Mouse (Mus musculus) lung, postnatal 0 days (tissue): ENCODE measurements around the gene Ercc6l2. TPM values are rescaled to one million over a fixed set of nuclear protein-coding genes. Genes with fewer than 3 reads are reported as not detected.

Source experiments
- ATAC-seq: fragments of 200-750 bp; cut with Nextera tagmentation; 2 replicates; pipeline ENCODE4 v1.8.0; 2017; ENCODE audit warnings: moderate library complexity
- DNase-seq: peaks from one replicate; pipeline ENCODE4 v3.0.0-alpha.2; 2016; ENCODE audit warnings: low spot score
- H3K27ac ChIP-seq: fragments of 300-500 bp; sonication (generic); 2 replicates; pipeline ENCODE4 v1.5.1; 2014; ENCODE audit warnings: antibody characterized with exemption, mild to moderate bottlenecking, low read length, mixed read lengths
- H3K27me3 ChIP-seq: fragments of 300-500 bp; sonication (generic); replicated peaks from 2 replicates; pipeline ENCODE4 v1.6.1; 2014; ENCODE audit warnings: low read length, mixed read lengths; ENCODE audit not compliant: insufficient read depth
- H3K36me3 ChIP-seq: fragments of 300-500 bp; sonication (generic); 2 replicates; pipeline ENCODE4 v1.6.1; 2014; ENCODE audit warnings: low read length, mixed read lengths; ENCODE audit not compliant: insufficient read depth
- H3K4me1 ChIP-seq: fragments of 300-500 bp; sonication (generic); 2 replicates; pipeline ENCODE4 v1.6.1; 2014; ENCODE audit warnings: antibody characterized with exemption, low read depth, low read length, mixed read lengths; ENCODE audit not compliant: insufficient read depth
- H3K4me2 ChIP-seq: fragments of 300-500 bp; sonication (generic); replicated peaks from 2 replicates; pipeline ENCODE4 v1.6.1; 2014; ENCODE audit warnings: low read depth, mild to moderate bottlenecking, low read length, moderate library complexity, mixed read lengths
- H3K4me3 ChIP-seq: fragments of 300-500 bp; sonication (generic); 2 replicates; pipeline ENCODE4 v1.5.1; 2014; ENCODE audit warnings: low read depth, low read length
- H3K9ac ChIP-seq: fragments of 300-500 bp; sonication (generic); replicated peaks from 2 replicates; pipeline ENCODE4 v1.6.1; 2014; ENCODE audit warnings: low read depth, mild to moderate bottlenecking
- H3K9me3 ChIP-seq: fragments of 300-500 bp; sonication (generic); 2 replicates; pipeline ENCODE4 v1.6.1; 2016; ENCODE audit warnings: low read length, mixed read lengths
- CTCF ChIP-seq: IDR thresholded peaks from 2 replicates; pipeline ENCODE4 v1.5.1; 2016; ENCODE audit warnings: antibody characterized with exemption, mild to moderate bottlenecking
- EP300 ChIP-seq: IDR thresholded peaks from 2 replicates; pipeline ENCODE4 v1.6.1; 2016; ENCODE audit warnings: antibody characterized with exemption, mild to moderate bottlenecking, control low read depth
- WGBS: fragments of 180-500 bp; shearing (Covaris S2); extraction: QIAGEN DNeasy Blood & Tissue Kit; methylation state at CpG from one replicate; pipeline ENCODE4 v1.1.7; 2014; 5-methylcytosine and 5-hydroxymethylcytosine counted together
- polyA plus RNA-seq: library from polyadenylated mRNA; unstranded; fragments of >200 nt; fragmentation: Nextera tagmentation; extraction: Ambion mirVana; gene quantifications from 2 replicates; pipeline ENCODE4 v1.2.1, GENCODE M21; 2015

The Ercc6l2 gene
- polyA plus RNA-seq, 1 experiment from 2014 or later = 11.1 TPM

DNA sequence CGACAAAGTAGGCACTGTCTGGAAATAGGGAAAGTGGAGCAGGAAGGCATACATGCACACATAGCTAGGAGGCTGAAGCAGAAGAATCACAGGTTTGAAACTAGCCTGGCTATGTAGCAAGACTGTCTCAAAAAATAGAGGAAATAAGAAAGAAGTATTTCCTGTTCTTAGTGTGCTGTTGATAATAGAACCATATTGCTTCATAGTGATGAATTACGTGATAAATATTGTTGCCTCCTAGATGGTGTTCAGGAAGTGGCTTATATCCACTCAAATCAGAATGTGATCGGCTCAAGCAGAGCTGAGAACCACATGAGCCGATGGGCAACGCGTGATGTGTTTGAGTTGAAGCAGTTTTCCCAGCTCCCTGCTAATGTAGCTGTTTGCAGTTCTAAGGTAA, 62.1 kb downstream of the Ercc6l2 start:
- Histone ChIP-seq H3K4me2 (no peak overlapping the region), H3K9me3 (no peaks in the 10 kb centered on the region), H3K4me3 (no peak overlapping the region), H3K27me3 (no peaks in the 10 kb centered on the region), H3K9ac (no peak overlapping the region), H3K36me3 (no peaks in the 10 kb centered on the region), H3K27ac (no peak overlapping the region), H3K4me1 (no peaks in the 10 kb centered on the region)
- WGBS = 68% methylated on average over 6 of the region's 6 CpGs
- DNase-seq = peak; percentile 12
- TF ChIP-seq CTCF = no peak
- TF ChIP-seq EP300 = no peak
- no peak for ATAC-seq

DNA sequence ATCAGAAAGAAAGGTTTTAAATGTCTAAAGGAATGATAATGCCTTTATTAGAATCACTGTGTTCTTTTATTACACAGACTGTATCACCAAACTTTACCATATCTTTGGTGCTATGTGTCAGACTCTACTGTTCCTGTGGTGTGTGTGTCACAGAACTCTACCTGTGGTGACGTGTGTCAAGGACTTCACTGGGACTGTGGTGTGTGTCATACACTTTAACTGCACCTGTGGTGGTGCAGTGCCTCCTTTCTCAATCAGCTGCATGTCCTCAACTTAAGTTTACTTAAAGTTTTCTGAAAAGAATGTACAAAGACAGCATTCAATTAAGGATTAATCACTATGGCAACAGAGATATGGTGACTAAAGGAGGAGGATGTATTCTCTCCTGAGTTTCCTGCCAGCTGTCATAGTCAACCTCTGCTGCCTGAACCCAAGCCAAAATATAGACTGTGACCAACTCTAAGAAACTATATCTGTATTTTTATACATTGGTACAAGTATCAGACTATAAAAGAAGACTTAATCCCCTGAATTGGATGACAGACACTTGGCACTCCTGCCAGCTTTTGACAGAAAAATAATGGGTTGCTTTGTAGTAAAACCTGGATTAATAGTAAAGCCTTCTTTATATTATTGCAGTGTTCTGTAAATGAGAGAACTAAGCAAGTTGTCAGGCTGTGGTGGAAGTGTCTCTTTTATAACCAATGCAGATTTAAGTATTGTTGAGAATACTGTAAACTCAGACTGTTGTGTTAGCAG, 64.2 kb downstream of the Ercc6l2 start:
- Histone ChIP-seq H3K4me2 (no peak overlapping the region), H3K4me1 (no peaks in the 10 kb centered on the region), H3K36me3 (no peaks in the 10 kb centered on the region), H3K27ac (no peak overlapping the region), H3K4me3 (no peak overlapping the region), H3K27me3 (no peaks in the 10 kb centered on the region), H3K9ac (no peak overlapping the region), H3K9me3 (no peaks in the 10 kb centered on the region)
- 47% methylated on average over 1 of the region's 1 CpGs for WGBS
- DNase-seq (peak; percentile 19), ATAC-seq (0 out of 2 replicates have a peak, but pooled peaks have one; percentile 16)
- TF ChIP-seq CTCF = no peak
- TF ChIP-seq EP300 = no peak

DNA sequence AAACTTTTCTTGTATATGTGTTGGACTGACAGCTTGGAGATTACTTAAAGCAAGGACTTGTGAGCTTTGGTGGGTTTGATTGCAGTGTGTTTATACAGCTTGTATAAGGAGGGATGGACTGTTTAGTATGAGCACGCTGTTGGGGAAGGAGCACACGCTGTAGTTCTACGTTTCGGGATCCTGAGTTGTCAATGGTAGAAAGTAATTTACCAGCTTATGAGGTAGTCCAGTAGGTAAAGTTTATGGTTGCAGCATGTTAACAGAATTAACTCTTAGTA, 64.8 kb downstream of the Ercc6l2 start:
- H3K27me3 ChIP-seq = no peaks in the 10 kb centered on the region
- H3K4me3 ChIP-seq = no peak overlapping the region
- no peaks in the 10 kb centered on the region for H3K36me3 ChIP-seq
- H3K27ac ChIP-seq = no peak overlapping the region
- 60% methylated on average over 4 of the region's 4 CpGs for WGBS
- DNase-seq (no peak), ATAC-seq (no peak)
- H3K4me2 ChIP-seq = no peak overlapping the region
- H3K9me3 ChIP-seq = no peaks in the 10 kb centered on the region
- no peaks in the 10 kb centered on the region for H3K4me1 ChIP-seq
- H3K9ac ChIP-seq = no peak overlapping the region
- no peak for TF ChIP-seq EP300
- TF ChIP-seq CTCF = no peak

DNA sequence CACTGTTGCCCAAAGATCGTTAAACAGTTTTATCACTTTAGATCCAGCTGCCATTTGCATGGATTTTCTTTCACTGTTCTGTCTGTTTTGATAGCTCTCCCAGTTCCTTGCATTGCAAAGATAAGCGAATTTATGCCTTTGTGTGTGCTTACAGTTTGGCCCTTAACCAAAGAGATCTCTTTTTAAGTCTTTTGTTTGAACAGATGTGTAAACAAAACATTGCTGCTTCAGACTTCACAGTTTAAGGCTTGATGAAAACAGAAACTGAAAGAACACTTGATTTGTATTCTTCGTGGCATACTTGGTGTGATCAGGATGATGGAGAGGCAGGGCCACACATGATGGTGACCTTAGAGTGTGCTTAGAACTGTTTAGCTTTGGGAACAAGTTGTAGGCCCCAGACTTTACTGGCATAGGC, 70.5 kb downstream of the Ercc6l2 start:
- H3K9ac ChIP-seq = no peak overlapping the region
- no peak overlapping the region for H3K4me3 ChIP-seq
- peak; percentile 51 for DNase-seq
- H3K9me3 ChIP-seq = no peaks in the 10 kb centered on the region
- H3K36me3 ChIP-seq = no peaks in the 10 kb centered on the region
- H3K4me2 ChIP-seq = no peak overlapping the region
- H3K27ac ChIP-seq = no peak overlapping the region; the same call in 1 of the 2 replicates
- H3K4me1 ChIP-seq = no peaks in the 10 kb centered on the region
- TF ChIP-seq EP300 = no peak
- ATAC-seq = no peak
- no peaks in the 10 kb centered on the region for H3K27me3 ChIP-seq
- 15% methylated on average over 3 of the region's 3 CpGs for WGBS

DNA sequence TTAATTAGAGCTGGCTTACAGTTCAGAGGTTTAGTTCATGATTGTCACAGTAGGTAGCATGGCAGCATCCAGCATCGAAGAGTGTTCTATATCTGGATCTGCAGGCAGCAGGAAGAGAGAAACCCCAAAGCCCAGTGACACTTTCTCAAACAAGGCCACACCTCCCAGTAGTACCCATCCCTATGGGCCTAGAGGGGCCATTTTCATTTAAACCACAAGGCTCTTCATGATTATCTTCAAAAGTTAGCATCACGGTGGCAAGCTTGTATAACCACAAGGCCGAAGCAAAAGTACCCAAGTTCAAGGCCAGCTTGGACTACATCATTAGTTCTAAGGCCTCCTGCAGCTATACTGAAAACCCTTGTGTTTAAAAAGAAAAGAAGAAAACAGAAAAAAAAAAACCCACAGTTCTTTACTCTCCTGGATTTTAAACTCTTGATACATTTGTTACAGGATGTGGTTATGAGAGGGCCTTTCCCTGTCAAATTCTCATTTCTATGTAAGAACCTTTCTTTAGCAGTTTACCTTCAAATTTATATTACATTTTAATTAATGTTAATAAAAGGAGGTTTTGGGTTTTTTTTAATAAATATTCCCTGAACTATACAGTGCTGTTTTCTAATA, 71.5 kb downstream of the Ercc6l2 start:
- no peak overlapping the region for H3K27ac ChIP-seq
- H3K36me3 ChIP-seq = no peaks in the 10 kb centered on the region
- no peaks in the 10 kb centered on the region for H3K4me1 ChIP-seq
- no peak overlapping the region for H3K4me3 ChIP-seq
- TF ChIP-seq EP300 = no peak
- TF ChIP-seq CTCF = no peak
- H3K9ac ChIP-seq = no peak overlapping the region
- 93% methylated on average over 3 of the region's 3 CpGs for WGBS
- H3K9me3 ChIP-seq = no peaks in the 10 kb centered on the region
- no peak for ATAC-seq
- H3K4me2 ChIP-seq = no peak overlapping the region
- H3K27me3 ChIP-seq = no peaks in the 10 kb centered on the region
- DNase-seq = no peak

DNA sequence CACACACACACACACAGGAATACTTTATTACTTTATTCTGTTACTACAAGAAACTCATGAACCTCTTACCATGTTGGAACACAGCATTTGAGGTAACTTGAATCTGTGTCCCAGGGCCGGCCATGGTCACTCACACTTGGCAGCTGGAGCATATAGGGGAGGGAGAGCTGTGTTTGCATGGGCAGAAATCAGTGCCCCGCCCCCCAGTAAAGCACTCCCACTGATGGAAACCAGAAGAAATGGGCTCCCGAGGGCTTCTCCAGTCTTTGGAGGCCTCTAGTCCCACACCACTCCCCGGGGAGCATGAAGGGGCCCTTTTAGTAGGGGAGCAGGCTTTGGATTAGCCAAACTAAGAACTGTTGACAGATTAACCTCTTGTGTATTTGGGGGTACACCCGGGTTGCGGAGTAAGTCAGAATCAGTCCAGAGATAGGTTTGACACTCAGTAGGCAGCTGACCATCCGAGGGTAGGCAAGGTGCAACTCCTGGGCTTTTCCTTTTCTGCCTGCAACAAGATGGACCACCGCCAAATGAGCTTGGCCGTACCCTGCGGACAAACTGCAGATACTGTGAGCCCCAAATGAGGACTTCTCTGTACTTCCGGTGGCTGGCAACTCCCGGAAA, 85.8 kb downstream of the Ercc6l2 start:
- Histone ChIP-seq H3K4me2 (peak overlapping the region; percentile 69), H3K36me3 (no peaks in the 10 kb centered on the region), H3K9me3 (no peaks in the 10 kb centered on the region), H3K4me1 (peaks cover 9% of the 10 kb centered on the region; the same call in 1 of the 2 replicates), H3K9ac (peak overlapping the region; percentile 1; the same call in 1 of the 2 replicates), H3K4me3 (peak overlapping the region; percentile 29), H3K27me3 (no peaks in the 10 kb centered on the region), H3K27ac (no peak overlapping the region)
- TF ChIP-seq EP300 (no peak), CTCF (no peak)
- DNase-seq = peak; percentile 25
- 26% methylated on average over 12 of the region's 12 CpGs for WGBS
- peak; percentile 56 for ATAC-seq
